Mouse (Mus musculus): ENCODE data around the gene Dkk1. TPM values are rescaled to one million over a fixed set of nuclear protein-coding genes. Genes with fewer than 3 reads are reported as not detected.

The Dkk1 gene
- polyA plus RNA-seq (2012; rRNA removed), result 0.03 and 0.05 TPM in 2 replicates

GRCm38 (mm10) chr19:30549044-30549853 lies at the start of gene Dkk1:
Gene Dkk1, minus strand, starts transcription at chr19:30549665.
- H3K4me3 ChIP-seq (replicated peaks; ENCODE audit: insufficient read depth, low read depth, low read length), result no peak within 1 kb of the TSS
- H3K27me3 ChIP-seq (ENCODE audit: control insufficient read depth, insufficient read depth, low read length), result no peaks in the 10 kb centered on the region; the same call in 1 of the 2 replicates
- WGBS, result 1% methylated on average over 26 of the region's 26 CpGs
- no peak within 1 kb of the TSS for H3K27ac ChIP-seq (ENCODE audit: insufficient read depth, low read length)
- TF ChIP-seq CTCF (IDR thresholded peaks at IDR 0.05; ENCODE audit: borderline replicate concordance, insufficient read depth, low read depth, low read length) (no peak), POLR2A (IDR thresholded peaks at IDR 0.05; ENCODE audit: borderline replicate concordance, insufficient read depth, low read length) (no peak)
- no peaks in the 10 kb centered on the region for H3K4me1 ChIP-seq (ENCODE audit: control insufficient read depth, insufficient read depth, low read length)
- DNase-seq, result no peak

- TF ChIP-seq CTCF (IDR thresholded peaks at IDR 0.05; ENCODE audit: borderline replicate concordance, insufficient read depth, low read depth, low read length), result no peak
- no peak for TF ChIP-seq POLR2A (IDR thresholded peaks at IDR 0.05; ENCODE audit: borderline replicate concordance, insufficient read depth, low read length)
- H3K4me3 ChIP-seq (replicated peaks; ENCODE audit: insufficient read depth, low read depth, low read length), result no peak overlapping the region
- no peaks in the 10 kb centered on the region for H3K27me3 ChIP-seq (ENCODE audit: control insufficient read depth, insufficient read depth, low read length)
- WGBS, result 60% methylated on average over 3 of the region's 3 CpGs
- DNase-seq, result no peak
- H3K4me1 ChIP-seq (ENCODE audit: control insufficient read depth, insufficient read depth, low read length), result no peaks in the 10 kb centered on the region
- no peak overlapping the region for H3K27ac ChIP-seq (ENCODE audit: insufficient read depth, low read length)
These were observed 36.9 kb upstream of the Dkk1 start for GRCm38 (mm10) chr19:30586366-30586765.

GRCm38 (mm10) chr19:30564516-30564915 lies 15.1 kb upstream of the Dkk1 start:
- no peak overlapping the region for H3K4me3 ChIP-seq (replicated peaks; ENCODE audit: insufficient read depth, low read depth, low read length)
- no peaks in the 10 kb centered on the region for H3K27me3 ChIP-seq (ENCODE audit: control insufficient read depth, insufficient read depth, low read length)
- H3K4me1 ChIP-seq (ENCODE audit: control insufficient read depth, insufficient read depth, low read length), result no peaks in the 10 kb centered on the region
- H3K27ac ChIP-seq (ENCODE audit: insufficient read depth, low read length), result no peak overlapping the region
- TF ChIP-seq CTCF (IDR thresholded peaks at IDR 0.05; ENCODE audit: borderline replicate concordance, insufficient read depth, low read depth, low read length) (no peak), POLR2A (IDR thresholded peaks at IDR 0.05; ENCODE audit: borderline replicate concordance, insufficient read depth, low read length) (no peak)
- WGBS, result 30% methylated on average over 6 of the region's 6 CpGs
- DNase-seq, result no peak

- Histone ChIP-seq H3K27ac (ENCODE audit: insufficient read depth, low read length) (no peak overlapping the region), H3K4me3 (replicated peaks; ENCODE audit: insufficient read depth, low read depth, low read length) (no peak overlapping the region), H3K4me1 (ENCODE audit: control insufficient read depth, insufficient read depth, low read length) (no peaks in the 10 kb centered on the region), H3K27me3 (ENCODE audit: control insufficient read depth, insufficient read depth, low read length) (no peaks in the 10 kb centered on the region)
- WGBS, result 83% methylated on average over 3 of the region's 3 CpGs
- no peak for DNase-seq
- TF ChIP-seq CTCF (IDR thresholded peaks at IDR 0.05; ENCODE audit: borderline replicate concordance, insufficient read depth, low read depth, low read length), result no peak
- no peak for TF ChIP-seq POLR2A (IDR thresholded peaks at IDR 0.05; ENCODE audit: borderline replicate concordance, insufficient read depth, low read length)
These were observed 14.4 kb upstream of the Dkk1 start for GRCm38 (mm10) chr19:30563876-30564275.

- Histone ChIP-seq H3K4me3 (replicated peaks; ENCODE audit: insufficient read depth, low read depth, low read length) (no peak overlapping the region), H3K27me3 (ENCODE audit: control insufficient read depth, insufficient read depth, low read length) (no peaks in the 10 kb centered on the region), H3K4me1 (ENCODE audit: control insufficient read depth, insufficient read depth, low read length) (no peaks in the 10 kb centered on the region), H3K27ac (ENCODE audit: insufficient read depth, low read length) (no peak overlapping the region)
- TF ChIP-seq POLR2A (IDR thresholded peaks at IDR 0.05; ENCODE audit: borderline replicate concordance, insufficient read depth, low read length), result no peak
- DNase-seq, result no peak
These were observed 8.6 kb upstream of the Dkk1 start for GRCm38 (mm10) chr19:30558024-30558423.

- under 1% methylated on average over 12 of the region's 12 CpGs for WGBS
- DNase-seq, result peak; percentile 21 to 51
- peak overlapping the region; percentile 14 for H3K4me3 ChIP-seq (replicated peaks; ENCODE audit: insufficient read depth, low read depth, low read length)
These were observed 5.0 kb upstream of the Dkk1 start for GRCm38 (mm10) chr19:30554467-30554881.

GRCm38 (mm10) chr19:30553740-30554139 lies 4.3 kb upstream of the Dkk1 start:
- H3K27me3 ChIP-seq (ENCODE audit: control insufficient read depth, insufficient read depth, low read length), result no peaks in the 10 kb centered on the region; the same call in 1 of the 2 replicates
- TF ChIP-seq CTCF (IDR thresholded peaks at IDR 0.05; ENCODE audit: borderline replicate concordance, insufficient read depth, low read depth, low read length), result no peak
- TF ChIP-seq POLR2A (IDR thresholded peaks at IDR 0.05; ENCODE audit: borderline replicate concordance, insufficient read depth, low read length), result no peak
- WGBS, result 38% methylated on average over 4 of the region's 4 CpGs
- DNase-seq, result no peak
- H3K27ac ChIP-seq (ENCODE audit: insufficient read depth, low read length), result no peak overlapping the region
- no peak overlapping the region for H3K4me3 ChIP-seq (replicated peaks; ENCODE audit: insufficient read depth, low read depth, low read length)
- no peaks in the 10 kb centered on the region for H3K4me1 ChIP-seq (ENCODE audit: control insufficient read depth, insufficient read depth, low read length)

More at GRCm38 (mm10) chr19:30554467-30554881, 5.0 kb upstream of the Dkk1 start:
- Histone ChIP-seq H3K27ac (ENCODE audit: insufficient read depth, low read length) (no peak overlapping the region), H3K4me1 (ENCODE audit: control insufficient read depth, insufficient read depth, low read length) (no peaks in the 10 kb centered on the region), H3K27me3 (ENCODE audit: control insufficient read depth, insufficient read depth, low read length) (no peaks in the 10 kb centered on the region; the same call in 1 of the 2 replicates)
- TF ChIP-seq POLR2A (IDR thresholded peaks at IDR 0.05; ENCODE audit: borderline replicate concordance, insufficient read depth, low read length) (no peak), CTCF (IDR thresholded peaks at IDR 0.05; ENCODE audit: borderline replicate concordance, insufficient read depth, low read depth, low read length) (peak; percentile 82)

GRCm38 (mm10) chr19:30552260-30552659 lies 2.8 kb upstream of the Dkk1 start:
- DNase-seq, result no peak
- H3K27me3 ChIP-seq (ENCODE audit: control insufficient read depth, insufficient read depth, low read length), result no peaks in the 10 kb centered on the region; the same call in 1 of the 2 replicates

More at GRCm38 (mm10) chr19:30552260-30552659, 2.8 kb upstream of the Dkk1 start:
- H3K27ac ChIP-seq (ENCODE audit: insufficient read depth, low read length), result no peak overlapping the region
- no peak for TF ChIP-seq CTCF (IDR thresholded peaks at IDR 0.05; ENCODE audit: borderline replicate concordance, insufficient read depth, low read depth, low read length)
- no peak for TF ChIP-seq POLR2A (IDR thresholded peaks at IDR 0.05; ENCODE audit: borderline replicate concordance, insufficient read depth, low read length)
- no peak overlapping the region for H3K4me3 ChIP-seq (replicated peaks; ENCODE audit: insufficient read depth, low read depth, low read length)
- 67% methylated on average over 8 of the region's 8 CpGs for WGBS
- H3K4me1 ChIP-seq (ENCODE audit: control insufficient read depth, insufficient read depth, low read length), result no peaks in the 10 kb centered on the region
